Mouse (Mus musculus) liver (tissue): ENCODE measurements around the gene Cldn14.
"Not testable (repeated sequence)": the region's sequence is repeated elsewhere in the genome, so short reads cannot be mapped to it uniquely, and the experiment has no call there.

Source experiments
- DNase-seq: peaks from one replicate; pipeline ENCODE4 v3.0.0-alpha.2; 2020; ENCODE audit warnings: mixed read lengths

The Cldn14 gene

DNA sequence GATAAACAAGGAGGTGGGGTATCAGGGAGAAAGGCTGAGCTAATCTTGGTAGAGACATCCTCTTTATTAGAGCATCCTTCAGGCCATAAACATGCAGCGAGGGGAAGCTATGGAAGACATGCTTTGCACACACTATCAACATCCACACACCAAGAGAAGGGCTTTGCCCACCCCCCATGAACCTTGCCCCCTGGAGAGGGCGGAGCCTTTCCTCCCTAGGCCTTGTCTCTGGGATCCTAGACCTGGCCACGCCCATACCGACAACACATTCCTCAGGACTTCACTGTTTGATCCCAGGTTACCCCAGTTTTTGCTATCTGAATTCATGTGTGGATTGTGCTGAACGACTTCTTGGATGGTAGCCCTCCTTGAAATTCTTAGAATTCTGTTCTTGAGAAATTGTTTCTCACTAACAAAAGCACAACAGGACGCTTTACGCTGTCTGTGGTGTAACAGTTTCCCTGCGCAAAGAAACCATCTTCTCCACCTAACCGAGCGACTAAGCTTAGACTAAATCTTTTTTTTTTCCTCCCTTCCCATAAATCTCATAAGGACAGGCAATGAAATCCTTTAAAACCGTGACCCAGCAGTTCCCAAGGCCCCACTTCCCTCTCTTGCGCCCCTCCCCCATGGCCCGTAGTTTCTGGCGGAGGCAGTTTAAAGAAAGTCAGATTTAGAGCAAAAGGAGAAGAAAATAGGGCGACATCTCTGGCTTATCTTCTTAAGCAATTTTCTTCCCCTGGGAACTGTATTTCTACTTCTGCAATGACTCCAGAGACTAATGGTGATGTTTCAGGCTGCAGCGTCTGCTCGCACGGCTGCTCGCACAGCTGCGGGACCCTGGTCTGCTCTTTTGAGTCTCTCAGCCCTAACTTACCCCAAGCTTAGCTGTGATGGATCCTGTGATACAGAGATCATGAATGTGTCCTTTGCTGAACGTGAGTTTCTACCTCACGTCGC, 1.7 kb downstream of the Cldn14 start:
- DNase-seq, result peak; percentile 42

- no peak for DNase-seq
Observed at GRCm38 (mm10) chr16:94003478-94003877, 5.2 kb downstream of the Cldn14 start.

GRCm38 (mm10) chr16:94001366-94001765, 7.3 kb downstream of the Cldn14 start:
- no peak for DNase-seq

GRCm38 (mm10) chr16:93998895-93999294, 9.7 kb downstream of the Cldn14 start:
- DNase-seq, result no peak

DNA sequence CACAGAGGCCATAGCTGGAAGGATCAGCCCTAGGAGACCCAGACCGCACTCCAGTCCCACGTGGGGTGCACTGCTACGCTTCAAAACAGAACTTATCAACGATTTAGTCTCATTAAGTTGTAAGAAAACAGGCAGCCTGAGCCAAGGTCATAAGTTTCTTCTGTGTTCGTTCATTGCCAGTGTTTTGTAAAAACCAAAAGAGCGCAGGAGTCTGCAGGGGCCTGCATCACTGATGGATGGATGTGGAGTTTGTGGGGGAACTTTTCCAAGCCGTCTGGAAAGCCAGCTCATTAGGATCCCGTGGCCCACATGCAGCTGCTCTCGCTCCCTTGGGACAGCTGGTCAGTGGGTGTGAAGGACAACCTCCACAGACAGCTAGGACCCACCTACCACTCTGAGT, 25.1 kb downstream of the Cldn14 start:
- no peak for DNase-seq

GRCm38 (mm10) chr16:93982341-93982740, 26.3 kb downstream of the Cldn14 start:
- DNase-seq, result no peak

GRCm38 (mm10) chr16:93981190-93981841, 27.3 kb downstream of the Cldn14 start:
- DNase-seq, result no peak

- DNase-seq, result not testable (repeated sequence)
Observed at GRCm38 (mm10) chr16:93980338-93980737, 28.3 kb downstream of the Cldn14 start.

DNA sequence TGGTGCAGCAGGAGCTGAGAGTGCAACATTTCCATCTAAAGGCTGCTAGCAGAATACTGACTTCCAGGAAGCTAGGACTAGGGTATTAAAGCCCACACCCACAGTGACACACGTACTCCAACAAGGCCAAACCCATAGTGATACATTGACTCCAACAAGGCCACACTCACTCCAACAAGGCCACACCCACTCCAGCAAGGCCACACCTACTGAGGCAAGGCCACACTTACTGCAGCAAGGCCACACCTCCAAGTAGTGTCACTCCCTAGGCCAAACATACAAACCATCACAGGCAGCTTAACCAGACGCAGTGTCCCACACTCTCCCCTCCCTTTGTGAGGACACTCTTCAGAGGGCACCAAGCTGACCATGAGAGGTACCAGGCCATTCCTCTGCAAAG, 29.3 kb downstream of the Cldn14 start:
- DNase-seq, result peak; percentile 25

DNA sequence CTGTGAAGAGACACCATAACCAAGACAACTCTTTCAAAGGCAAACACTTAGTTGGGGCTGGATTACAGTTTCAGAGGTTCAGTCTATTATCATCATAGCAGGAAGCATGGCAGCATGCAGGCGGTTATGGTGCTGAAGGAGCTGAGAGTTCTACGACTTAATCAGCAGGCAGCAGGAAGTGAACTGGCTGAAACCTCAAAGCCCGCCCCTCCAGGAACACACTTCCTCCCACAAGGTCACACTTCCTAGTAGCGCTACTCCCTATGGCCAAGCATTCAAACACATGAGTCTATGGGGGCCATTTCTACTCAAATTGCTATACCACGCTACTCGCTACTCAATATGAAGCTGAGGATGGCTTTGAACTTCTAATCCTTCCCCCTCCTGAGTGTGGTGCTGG, 31.1 kb downstream of the Cldn14 start:
- DNase-seq, result no peak

DNA sequence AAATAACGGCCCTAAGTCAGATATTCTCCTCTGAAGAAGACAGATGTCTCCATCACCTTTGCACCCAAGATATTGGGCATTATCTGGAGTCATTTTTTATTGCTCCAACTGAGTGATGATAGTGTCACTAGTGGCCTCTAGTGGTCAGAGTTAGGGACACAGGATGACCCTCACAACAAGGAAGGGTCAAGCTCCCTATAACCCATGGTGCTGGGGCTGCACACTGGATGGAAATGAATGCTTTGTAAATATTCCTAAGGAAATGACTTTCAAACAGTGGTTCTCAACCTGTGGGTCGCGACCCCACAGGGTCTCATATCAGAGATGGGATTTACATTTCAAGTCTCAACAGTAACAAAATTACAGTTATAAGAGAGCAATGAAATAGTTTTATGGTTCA, 31.7 kb downstream of the Cldn14 start:
- no peak for DNase-seq

GRCm38 (mm10) chr16:93975430-93975829, 33.2 kb downstream of the Cldn14 start:
- no peak for DNase-seq

DNA sequence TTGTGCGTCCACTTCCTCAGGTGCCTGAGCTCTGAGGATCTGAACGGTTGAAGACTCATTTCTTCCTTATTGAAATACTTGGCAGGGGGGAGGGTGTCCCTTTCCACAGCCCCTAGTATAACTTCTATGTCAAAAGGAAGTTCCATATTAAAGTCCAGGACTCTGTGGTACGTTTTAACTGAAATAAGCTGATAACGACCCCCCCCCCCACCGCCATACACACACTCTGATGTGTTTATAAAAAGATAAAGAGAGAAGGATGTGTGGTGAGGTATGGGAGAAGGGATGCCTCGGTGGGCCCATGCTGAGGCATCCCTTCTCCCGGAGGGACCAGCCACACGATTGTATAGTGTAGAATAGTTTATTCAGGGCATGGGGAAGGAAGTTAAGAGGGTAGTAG, 34.4 kb downstream of the Cldn14 start:
- DNase-seq, result no peak

DNA sequence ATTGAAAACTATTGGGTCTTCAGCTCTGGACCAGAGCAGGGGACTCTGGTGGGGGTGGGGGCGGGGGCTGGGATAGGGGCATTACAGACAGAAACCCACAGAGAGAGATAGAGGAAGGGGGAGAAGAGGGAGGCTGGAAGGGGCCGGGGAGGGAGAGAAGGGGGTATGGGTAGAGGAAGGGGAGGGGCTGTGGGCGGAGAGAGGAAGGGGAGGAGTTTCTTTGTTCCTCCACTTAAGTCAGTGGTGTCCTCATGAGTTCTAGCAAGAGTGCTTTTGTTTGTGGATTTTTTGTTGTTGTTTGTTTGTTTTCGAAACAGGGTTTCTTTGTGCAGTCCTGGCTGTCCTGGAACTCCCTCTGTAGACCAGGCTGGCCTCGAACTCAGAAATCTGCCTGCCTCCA, 35.1 kb downstream of the Cldn14 start:
- DNase-seq, result peak; percentile 58

DNA sequence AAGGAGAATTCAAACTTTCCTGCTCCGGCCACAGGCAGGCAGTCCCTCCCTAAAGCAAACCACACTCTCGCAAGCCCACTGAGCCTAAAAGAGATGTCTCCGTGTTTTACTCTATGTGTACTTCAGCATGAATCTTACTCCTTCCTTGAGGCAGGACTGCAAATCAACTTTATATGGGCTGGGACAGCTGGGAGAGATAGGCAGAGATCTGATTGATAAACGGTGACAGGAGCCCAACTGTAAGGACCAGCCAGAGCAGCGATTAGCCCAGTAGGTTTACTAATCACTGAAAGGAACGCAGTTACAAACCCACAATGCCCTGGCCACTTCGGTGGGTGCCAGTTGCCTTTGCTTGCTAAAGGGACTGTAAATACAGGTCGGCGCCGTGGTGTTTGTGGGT, 35.5 kb downstream of the Cldn14 start:
- DNase-seq, result no peak

- DNase-seq, result no peak
Observed at GRCm38 (mm10) chr16:93971046-93971445, 37.6 kb downstream of the Cldn14 start.

GRCm38 (mm10) chr16:93967893-93968292, 40.7 kb downstream of the Cldn14 start:
- no peak for DNase-seq

DNA sequence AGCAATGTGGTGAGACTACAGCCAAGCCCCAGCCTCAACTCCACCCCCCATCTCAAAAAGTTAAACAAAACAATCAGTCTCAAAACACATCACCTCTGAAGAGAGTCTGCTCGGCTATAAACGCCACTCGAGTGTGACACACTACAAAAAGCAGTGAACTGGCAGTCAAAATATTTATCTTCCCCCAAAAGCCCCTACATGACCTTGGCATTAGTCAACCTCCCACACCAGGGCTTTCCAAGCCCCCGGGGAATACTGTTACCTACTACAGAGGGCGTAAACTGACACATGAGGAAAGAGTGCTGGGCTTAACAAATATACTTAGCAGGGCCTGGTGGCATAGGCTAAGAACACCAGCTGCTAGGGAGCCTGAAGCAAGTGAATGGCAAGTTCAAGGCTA, 46.4 kb downstream of the Cldn14 start:
- DNase-seq, result no peak

GRCm38 (mm10) chr16:93961099-93961646, 47.5 kb downstream of the Cldn14 start:
- no peak for DNase-seq

DNA sequence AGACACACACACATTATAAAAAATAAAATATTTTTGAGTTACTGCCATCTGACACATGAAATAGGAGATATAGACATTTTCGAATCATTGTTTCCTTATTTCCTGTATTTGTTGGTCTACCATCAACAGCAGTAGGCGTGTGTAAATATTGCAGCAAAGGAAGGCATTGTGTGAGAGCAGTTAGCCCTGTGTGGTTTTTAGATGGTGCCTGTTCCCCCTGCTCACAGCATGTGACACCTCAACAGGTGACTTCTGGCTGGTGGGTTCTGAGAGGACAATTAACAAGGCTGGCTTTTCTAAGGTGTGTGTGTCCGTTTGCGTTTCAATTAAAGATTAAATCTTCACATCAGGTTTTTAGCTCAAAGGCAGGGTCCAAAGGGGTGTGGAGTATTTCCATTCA, 48.1 kb downstream of the Cldn14 start:
- no peak for DNase-seq

- DNase-seq, result no peak
Observed at GRCm38 (mm10) chr16:93957402-93957801, 51.2 kb downstream of the Cldn14 start.

DNA sequence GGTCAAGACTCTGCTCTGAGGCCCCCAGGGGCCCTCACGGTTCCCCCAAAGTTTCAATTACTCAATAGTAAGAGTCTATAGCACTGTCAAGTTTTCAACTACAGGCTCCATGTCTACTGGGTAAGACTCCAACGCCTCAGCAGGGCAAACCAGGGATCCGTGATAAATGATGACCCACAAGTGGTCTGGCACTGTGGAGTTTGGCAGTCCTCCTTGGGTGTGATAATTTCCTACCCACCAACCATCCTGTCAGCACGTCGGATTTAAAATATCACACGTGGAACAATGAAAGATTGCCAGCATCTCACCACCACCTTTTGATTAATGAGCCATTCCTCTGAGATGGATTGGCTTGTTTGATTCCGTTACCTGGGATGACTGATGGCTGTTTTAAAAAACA, 51.7 kb downstream of the Cldn14 start:
- DNase-seq, result no peak

DNA sequence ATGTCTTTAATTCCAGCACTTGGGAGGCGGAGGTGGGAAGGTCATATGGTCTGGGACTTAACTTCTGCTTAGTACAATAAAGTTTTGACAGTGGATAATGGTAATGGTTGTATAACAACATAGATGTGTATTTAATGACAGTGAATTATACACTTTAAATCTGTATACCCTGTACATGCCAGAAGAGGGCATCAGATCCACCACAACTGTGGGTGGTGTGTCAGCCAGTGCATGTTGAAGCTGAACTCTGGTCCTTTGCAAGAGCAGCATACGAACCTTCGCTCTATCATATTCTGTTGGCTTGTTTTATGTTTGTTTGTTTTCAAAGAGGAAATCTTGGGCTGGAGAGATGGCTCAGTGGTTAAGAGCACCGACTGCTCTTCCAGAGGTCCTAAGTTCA, 61.2 kb downstream of the Cldn14 start:
- no peak for DNase-seq

GRCm38 (mm10) chr16:93944301-93944700, 64.3 kb downstream of the Cldn14 start:
- no peak for DNase-seq
